Mouse (Mus musculus) spleen, adult 2 months (tissue): ENCODE measurements around the gene Celsr2.

Experiments
- CTCF ChIP-seq: fragments of 200-500 bp; IDR thresholded peaks from 2 replicates; pipeline ENCODE4 v1.5.1; 2011; ENCODE audit warnings: mild to moderate bottlenecking, inconsistent platforms; ENCODE audit not compliant: insufficient read depth, insufficient read length, insufficient replicate concordance; ENCODE audit errors: extremely low read depth
- POLR2A ChIP-seq: fragments of 200-500 bp; IDR thresholded peaks from 2 replicates; pipeline ENCODE4 v1.6.1; 2011; ENCODE audit warnings: low read depth, low read length, inconsistent platforms

GRCm38 (mm10) chr3:108398281-108398680, 17.1 kb downstream of the Celsr2 start:
- no peak for TF ChIP-seq POLR2A
- TF ChIP-seq CTCF, result no peak
